Mouse (Mus musculus) small intestine, adult 2 months (tissue): ENCODE results near the gene Vps18.

Experiments used
- CTCF ChIP-seq: fragments of 200-500 bp; IDR thresholded peaks from 2 replicates; pipeline ENCODE4 v1.5.1; 2012; ENCODE audit warnings: low read depth, mild to moderate bottlenecking, control low read depth, inconsistent platforms, low read length, moderate library complexity, mixed read lengths; ENCODE audit not compliant: insufficient replicate concordance, insufficient read length; ENCODE audit errors: extremely low read depth
- POLR2A ChIP-seq: fragments of 200-500 bp; IDR thresholded peaks from 2 replicates; pipeline ENCODE4 v1.6.1; 2012; ENCODE audit warnings: low read depth, mild to moderate bottlenecking, control low read depth, inconsistent platforms, low read length, moderate library complexity

GRCm38 (mm10) chr2:119270643-119271331 is 17.8 kb upstream of the Vps18 start, which contains the start of gene Rhov:
- TF ChIP-seq CTCF (no peak; the same call in 1 of the 2 replicates), POLR2A (peak; percentile 60; the same call in 1 of the 2 replicates)
